Mouse (Mus musculus) embryonic fibroblast, embryonic 13.5 days (primary cell): ENCODE results near the gene Ccne1.

Source experiments
- CTCF ChIP-seq: IDR thresholded peaks from 2 replicates; pipeline ENCODE4 v1.5.1; 2011; ENCODE audit warnings: mild to moderate bottlenecking, control low read depth, low read length, moderate library complexity, borderline replicate concordance; ENCODE audit not compliant: insufficient read depth
- POLR2A ChIP-seq: IDR thresholded peaks from 2 replicates; pipeline ENCODE4 v1.6.1; 2011; ENCODE audit warnings: low read depth, mild to moderate bottlenecking, control low read depth, low read length, moderate library complexity

GRCm38 (mm10) chr7:38086401-38086800 is 20.9 kb downstream of the Ccne1 start:
- TF ChIP-seq CTCF (no peak), POLR2A (no peak)
